Mouse (Mus musculus) erythroblast, adult 5-6 weeks (primary cell): ENCODE results near the gene Muc13. TPM values are rescaled to one million over a fixed set of nuclear protein-coding genes. Genes with fewer than 3 reads are reported as not detected.

Source experiments
- ATAC-seq: replicated peaks from 2 replicates; pipeline ENCODE4 v1.8.0; 2016; ENCODE audit warnings: moderate number of reproducible peaks, mild to moderate bottlenecking, moderate TSS enrichment, inconsistent platforms; ENCODE audit not compliant: poor library complexity, low FRiP score, severe bottlenecking
- total RNA-seq, 2 experiments: library from RNA; stranded (forward) in 1 of 2; stranded (reverse) in 1 of 2; fragments of 150-400 nt in 1 of 2; fragments of 200-764, 138-1000 nt in 1 of 2; gene quantifications; 2 replicates each; pipeline versions ENCODE4 v1.2.3 to v1.2.4; 2015 to 2017; ENCODE audit warnings: low replicate concordance in 2 of 2

Gene Muc13
- total RNA-seq, 2 experiments from 2014 or later, result 4.4 to 9.2 TPM

DNA sequence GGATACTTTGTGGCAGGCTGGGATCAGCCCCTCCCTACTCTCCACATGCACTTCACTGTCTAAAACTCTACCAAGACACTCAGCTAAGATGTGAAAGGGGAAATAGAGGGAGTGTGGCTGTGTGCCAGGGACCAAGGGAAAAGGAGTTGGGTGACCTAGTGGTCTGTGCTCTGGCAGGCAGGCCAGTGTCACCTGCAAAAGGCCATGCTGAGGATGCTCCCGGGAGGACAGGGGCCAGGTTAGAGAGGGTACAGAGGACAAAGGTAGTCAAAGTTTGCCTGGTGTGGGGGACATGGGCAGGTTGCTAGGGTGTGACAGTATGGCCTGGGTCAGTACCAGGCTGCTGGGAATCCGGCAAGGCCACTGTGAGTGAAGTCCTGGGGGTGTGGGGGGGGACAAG is 64.9 kb downstream of the Muc13 start:
- ATAC-seq, result no peak

DNA sequence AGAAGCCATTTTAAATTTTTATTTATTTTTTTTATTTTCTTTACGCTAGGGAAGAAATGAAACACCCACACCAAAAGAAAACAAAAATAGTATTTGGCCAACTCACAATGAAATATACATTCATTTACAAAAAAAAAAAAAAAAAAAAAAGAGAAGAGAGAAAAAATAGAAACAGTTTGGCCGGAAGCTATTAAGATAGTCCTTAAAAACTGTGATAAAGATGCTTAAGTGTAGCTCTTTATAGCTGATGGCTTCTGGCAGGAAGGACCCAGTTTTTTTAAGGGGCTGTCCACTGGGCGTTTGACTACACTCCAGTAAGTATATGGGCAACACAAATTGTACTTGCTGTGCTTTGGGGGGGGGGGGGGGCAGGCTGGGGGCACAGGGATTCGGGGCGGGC is 65.5 kb downstream of the Muc13 start:
- no peak for ATAC-seq

DNA sequence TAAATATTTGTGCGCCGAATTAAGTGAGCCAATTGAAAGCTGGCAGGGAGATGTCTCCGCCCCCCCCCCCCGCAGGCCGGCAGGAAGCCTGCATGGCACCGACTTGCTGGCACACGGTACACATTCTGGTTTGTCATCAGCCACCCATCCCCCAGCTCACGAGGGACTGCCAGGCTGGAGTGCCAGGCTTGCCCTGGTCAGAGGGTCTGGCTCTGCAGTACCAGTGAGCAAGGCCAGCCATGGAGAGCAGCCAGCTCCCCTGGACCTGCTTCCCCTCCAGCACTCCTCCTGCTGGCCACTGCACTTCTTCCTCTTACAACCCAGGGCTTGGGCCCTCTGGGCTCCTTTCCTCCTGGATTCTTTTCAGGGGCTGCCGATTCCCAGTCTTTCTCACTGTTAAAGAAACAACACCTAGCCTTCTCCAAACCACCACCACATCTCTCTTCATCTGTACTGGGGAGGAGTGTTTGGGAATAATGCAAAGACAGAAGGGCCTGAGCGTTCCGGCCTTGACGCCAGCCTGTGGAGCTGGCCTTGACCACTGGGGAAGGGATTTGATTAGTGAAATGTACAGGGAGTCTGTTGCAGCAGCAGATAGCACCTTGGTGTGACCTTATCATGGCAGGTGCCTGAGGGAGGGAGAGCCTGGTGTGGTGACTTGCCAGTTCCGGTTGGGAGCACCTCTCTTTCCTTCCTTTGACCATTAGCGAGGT is 66.3 kb downstream of the Muc13 start:
- ATAC-seq, result no peak

DNA sequence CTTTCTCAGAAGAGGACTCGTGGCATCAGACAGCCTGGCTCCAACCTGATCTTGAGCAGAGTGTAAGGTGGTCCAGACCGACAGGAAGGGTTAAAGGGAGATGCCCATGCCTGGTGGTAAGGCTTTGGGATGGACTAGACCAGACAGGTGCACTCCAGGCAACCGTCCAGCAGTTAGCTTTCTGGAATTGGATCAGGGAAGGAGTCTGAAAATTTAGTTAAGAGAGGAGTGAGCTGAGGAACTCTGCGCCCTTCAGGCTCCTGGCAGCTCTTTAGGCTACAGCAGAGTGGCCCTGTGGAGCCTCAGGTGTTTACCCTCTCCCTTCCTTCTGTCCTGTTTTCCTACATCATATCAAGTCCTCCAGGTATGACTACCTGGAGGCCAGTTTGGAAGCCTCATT is 68.6 kb downstream of the Muc13 start:
- ATAC-seq, result no peak

DNA sequence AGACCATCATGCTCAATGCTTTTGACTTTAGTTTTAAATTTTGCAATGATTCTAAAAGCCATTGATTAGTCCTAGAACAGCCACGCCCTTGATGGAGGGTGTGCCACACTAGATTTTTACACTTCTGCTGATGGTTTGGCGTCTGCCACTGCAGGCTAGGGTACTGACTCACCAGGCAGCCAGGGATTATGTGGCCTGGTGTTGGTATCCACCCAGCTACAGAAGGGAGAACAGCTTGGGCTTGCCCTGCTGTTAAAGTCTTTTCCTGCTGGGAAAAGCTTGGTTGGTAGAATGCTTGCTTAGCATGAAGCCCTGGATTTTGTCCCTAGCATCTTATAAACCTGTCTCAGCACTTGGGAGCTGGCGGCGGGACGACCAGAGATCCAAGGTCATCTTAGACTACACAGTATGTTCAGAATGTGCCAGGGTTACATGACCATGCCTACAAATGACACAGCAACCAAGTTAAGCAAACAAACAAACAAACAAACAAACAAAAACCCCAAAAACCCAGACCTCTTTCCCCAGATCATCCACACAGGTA is 69.4 kb downstream of the Muc13 start:
- no peak for ATAC-seq

Other genes with a start within 250 kb of the Muc13 start
- 3.7 and 7.5 TPM in 2 replicates for gene Heg1, start 109.7 kb upstream of the Muc13 start, total RNA-seq (2015; ENCODE audit: low replicate concordance)
- 2.4 and 6.4 TPM in 2 replicates for gene Heg1, start 109.7 kb upstream of the Muc13 start, total RNA-seq (2017; ENCODE audit: low replicate concordance)
- gene Itgb5, start 35.6 kb downstream of the Muc13 start, total RNA-seq (2015; ENCODE audit: low replicate concordance), result 4.6 and 25.6 TPM in 2 replicates
- gene Itgb5, start 35.6 kb downstream of the Muc13 start, total RNA-seq (2017; ENCODE audit: low replicate concordance), result 2.2 and 8.2 TPM in 2 replicates
- 7.5 and 14.2 TPM in 2 replicates for gene Umps, start 173.0 kb downstream of the Muc13 start, total RNA-seq (2015; ENCODE audit: low replicate concordance)
- gene Umps, start 173.0 kb downstream of the Muc13 start, total RNA-seq (2017; ENCODE audit: low replicate concordance), result 11.4 and 13.4 TPM in 2 replicates